Mouse (Mus musculus): ENCODE results near the gene Pdzrn3. TPM values are rescaled to one million over a fixed set of nuclear protein-coding genes. Genes with fewer than 3 reads are reported as not detected.

The Pdzrn3 gene
- polyA plus RNA-seq, 2 experiments from 2014 or later, result not detected

- ATAC-seq, result no peak
Observed at GRCm38 (mm10) chr6:101246137-101246536, 131.6 kb downstream of the Pdzrn3 start.

GRCm38 (mm10) chr6:101244355-101244754, 133.3 kb downstream of the Pdzrn3 start:
- no peak for ATAC-seq

GRCm38 (mm10) chr6:101243189-101243815, 134.4 kb downstream of the Pdzrn3 start:
- ATAC-seq, result no peak

GRCm38 (mm10) chr6:101236641-101237246, 141.0 kb downstream of the Pdzrn3 start:
- no peak for ATAC-seq

- no peak for ATAC-seq
Observed at GRCm38 (mm10) chr6:101236230-101236629, 141.5 kb downstream of the Pdzrn3 start.

- no peak for ATAC-seq
Observed at GRCm38 (mm10) chr6:101234349-101234748, 143.3 kb downstream of the Pdzrn3 start.

GRCm38 (mm10) chr6:101233680-101234079, 144.0 kb downstream of the Pdzrn3 start:
- no peak for ATAC-seq

- no peak for ATAC-seq
Observed at GRCm38 (mm10) chr6:101227294-101227855, 150.3 kb downstream of the Pdzrn3 start.

- no peak for ATAC-seq
Observed at GRCm38 (mm10) chr6:101220307-101220706, 157.4 kb downstream of the Pdzrn3 start.

GRCm38 (mm10) chr6:101219004-101219403, 158.7 kb downstream of the Pdzrn3 start:
- no peak for ATAC-seq

GRCm38 (mm10) chr6:101218197-101218596, 159.5 kb downstream of the Pdzrn3 start:
- ATAC-seq, result no peak

- ATAC-seq, result no peak
Observed at GRCm38 (mm10) chr6:101217756-101218155, 159.9 kb downstream of the Pdzrn3 start.

GRCm38 (mm10) chr6:101215436-101215791, 162.3 kb downstream of the Pdzrn3 start:
- ATAC-seq, result no peak

- no peak for ATAC-seq
Observed at GRCm38 (mm10) chr6:101214734-101215435, 162.8 kb downstream of the Pdzrn3 start.

GRCm38 (mm10) chr6:101213066-101213465, 164.6 kb downstream of the Pdzrn3 start:
- ATAC-seq, result no peak

- no peak for ATAC-seq
Observed at GRCm38 (mm10) chr6:101212086-101212485, 165.6 kb downstream of the Pdzrn3 start.

GRCm38 (mm10) chr6:101211361-101211841, 166.3 kb downstream of the Pdzrn3 start:
- ATAC-seq, result no peak

GRCm38 (mm10) chr6:101198943-101199298, 178.8 kb downstream of the Pdzrn3 start:
- no peak for ATAC-seq

GRCm38 (mm10) chr6:101198284-101198942, 179.3 kb downstream of the Pdzrn3 start:
- no peak for ATAC-seq

- no peak for ATAC-seq
Observed at GRCm38 (mm10) chr6:101197642-101198041, 180.1 kb downstream of the Pdzrn3 start.

GRCm38 (mm10) chr6:101195891-101196290, 181.8 kb downstream of the Pdzrn3 start:
- no peak for ATAC-seq

GRCm38 (mm10) chr6:101194386-101194925, 183.2 kb downstream of the Pdzrn3 start:
- no peak for ATAC-seq

GRCm38 (mm10) chr6:101191576-101191975, 186.1 kb downstream of the Pdzrn3 start:
- ATAC-seq, result no peak
